Mouse (Mus musculus) lung, postnatal 14 days (tissue): ENCODE results near the gene Ccr7.

Source experiments
- DNase-seq: peaks from one replicate; pipeline ENCODE4 v3.0.0; 2021

Gene Ccr7

GRCm38 (mm10) chr11:99154987-99155641, at the start of gene Ccr7:
Gene Ccr7 (minus strand): TSS chr11:99155077.
- no peak for DNase-seq

DNA sequence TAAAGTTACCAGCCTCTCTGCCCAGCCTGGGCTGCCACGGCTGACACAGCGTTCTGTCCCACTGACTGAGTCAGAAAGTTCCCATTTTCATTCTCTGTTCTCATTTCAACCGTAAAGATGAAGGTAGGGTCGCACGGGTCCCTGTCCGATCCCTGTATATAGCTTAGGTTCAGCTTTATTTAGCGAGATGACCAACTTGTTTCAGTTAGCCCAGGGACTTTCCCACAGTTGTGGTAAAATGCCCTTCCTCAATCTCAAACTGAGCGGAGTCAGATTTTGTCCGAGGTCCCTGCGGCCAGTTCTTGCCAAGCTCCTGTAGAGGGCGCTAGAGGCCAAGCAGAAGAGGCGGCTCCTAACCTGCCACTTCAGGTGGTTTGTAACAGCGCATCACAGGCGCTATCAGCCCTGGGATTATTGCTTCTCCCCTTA, 34.3 kb upstream of the Ccr7 start:
- peak; percentile 72 for DNase-seq

- DNase-seq = no peak
Observed at GRCm38 (mm10) chr11:99187348-99187747, 32.5 kb upstream of the Ccr7 start.

GRCm38 (mm10) chr11:99186836-99187235, 32.0 kb upstream of the Ccr7 start:
- no peak for DNase-seq

DNA sequence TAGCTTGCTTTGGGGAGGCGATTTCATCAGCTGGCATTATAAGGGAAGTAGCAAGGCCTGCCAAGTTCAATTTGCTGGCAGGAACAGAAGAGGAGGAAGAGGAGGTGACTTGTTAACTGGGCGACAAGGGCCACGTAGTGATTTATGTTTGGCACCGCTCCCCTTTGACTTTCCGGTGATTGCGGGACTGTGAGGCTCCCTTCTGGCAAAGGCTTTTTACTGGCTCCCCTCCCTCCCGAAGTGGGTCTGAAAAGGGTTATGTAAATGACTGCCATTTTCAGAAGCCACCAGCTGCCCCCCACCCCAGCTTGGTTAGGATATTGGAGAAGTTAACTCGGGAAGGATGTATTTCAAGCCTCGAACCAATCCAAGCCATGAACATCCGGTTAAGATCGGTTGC, 27.7 kb upstream of the Ccr7 start:
- no peak for DNase-seq

- no peak for DNase-seq
Observed at GRCm38 (mm10) chr11:99180071-99180470, 25.2 kb upstream of the Ccr7 start.

DNA sequence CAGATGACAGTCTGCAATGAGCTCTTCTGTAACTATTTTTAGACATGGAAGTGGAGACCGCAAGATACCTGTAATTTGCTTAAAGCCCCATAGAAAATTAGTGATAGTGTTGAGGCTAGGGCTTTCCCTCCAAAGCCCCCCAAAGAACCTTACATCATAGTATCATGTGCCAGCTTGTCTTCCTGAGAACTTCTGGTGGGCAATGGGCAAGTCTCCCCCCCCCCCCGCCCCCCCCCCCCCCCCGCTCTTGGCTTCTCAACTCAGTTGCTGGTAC, 23.0 kb upstream of the Ccr7 start:
- DNase-seq = no peak

- DNase-seq = no peak
Observed at GRCm38 (mm10) chr11:99177054-99177924, 22.4 kb upstream of the Ccr7 start.

DNA sequence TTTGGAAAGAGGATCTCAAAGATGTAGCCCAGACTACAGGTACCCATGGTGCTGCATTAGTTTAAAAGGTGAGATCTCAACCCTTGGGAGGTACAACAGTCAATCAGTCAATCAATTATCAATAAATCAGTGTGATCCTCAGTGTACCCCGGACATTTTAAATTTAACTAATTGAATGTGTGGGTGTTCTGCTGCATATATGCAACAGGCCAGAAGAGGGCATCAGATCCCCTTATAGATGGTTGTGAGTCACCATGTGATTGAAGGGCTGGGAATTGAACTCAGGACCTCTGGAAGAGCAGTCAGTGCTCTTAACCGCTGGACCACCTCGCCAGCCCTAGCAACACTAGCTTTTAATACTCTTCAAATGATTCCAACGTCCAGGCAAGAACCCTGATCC, 17.1 kb upstream of the Ccr7 start:
- DNase-seq = no peak

DNA sequence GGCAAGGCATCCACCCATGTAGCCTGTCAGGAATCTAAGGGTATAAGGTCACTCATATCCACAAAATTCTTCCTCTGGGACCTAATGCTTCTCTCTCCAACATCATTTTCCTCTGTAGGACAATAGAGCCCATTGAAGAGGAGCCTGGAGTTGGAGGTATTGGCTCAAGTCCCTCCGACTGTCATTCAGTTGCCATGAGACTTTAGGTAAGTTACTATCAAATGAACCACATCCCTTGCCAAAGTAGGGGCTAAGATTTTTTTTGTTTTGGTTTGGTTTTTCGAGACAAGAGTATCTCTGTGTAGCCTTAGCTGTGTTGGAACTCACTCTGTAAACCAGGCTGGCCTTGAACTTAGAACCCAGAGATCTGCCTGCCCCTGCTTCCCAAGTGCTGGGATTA, 16.6 kb upstream of the Ccr7 start:
- DNase-seq = no peak

- DNase-seq = no peak
Observed at GRCm38 (mm10) chr11:99170547-99171267, 15.8 kb upstream of the Ccr7 start.

- DNase-seq = no peak
Observed at GRCm38 (mm10) chr11:99170005-99170404, 15.1 kb upstream of the Ccr7 start.

DNA sequence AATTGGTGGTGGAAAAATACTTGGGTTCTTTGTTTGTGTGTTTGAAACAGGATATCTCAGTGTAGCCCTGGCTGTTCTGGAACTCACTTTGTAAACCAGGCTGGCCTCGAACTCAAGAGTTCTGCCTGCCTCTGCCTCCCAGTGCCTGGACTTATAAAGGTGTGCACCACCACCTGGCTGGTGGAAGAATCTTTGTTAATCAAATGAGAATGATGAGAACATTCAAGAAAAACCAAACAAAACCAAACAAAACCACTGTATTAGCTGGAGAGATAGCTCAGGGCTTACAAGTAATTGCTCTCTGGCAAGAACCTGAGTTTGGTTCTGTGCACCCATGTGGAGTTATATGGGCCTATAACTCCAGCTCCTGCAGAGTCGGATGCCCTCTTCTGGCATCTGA, 14.6 kb upstream of the Ccr7 start:
- DNase-seq = no peak

DNA sequence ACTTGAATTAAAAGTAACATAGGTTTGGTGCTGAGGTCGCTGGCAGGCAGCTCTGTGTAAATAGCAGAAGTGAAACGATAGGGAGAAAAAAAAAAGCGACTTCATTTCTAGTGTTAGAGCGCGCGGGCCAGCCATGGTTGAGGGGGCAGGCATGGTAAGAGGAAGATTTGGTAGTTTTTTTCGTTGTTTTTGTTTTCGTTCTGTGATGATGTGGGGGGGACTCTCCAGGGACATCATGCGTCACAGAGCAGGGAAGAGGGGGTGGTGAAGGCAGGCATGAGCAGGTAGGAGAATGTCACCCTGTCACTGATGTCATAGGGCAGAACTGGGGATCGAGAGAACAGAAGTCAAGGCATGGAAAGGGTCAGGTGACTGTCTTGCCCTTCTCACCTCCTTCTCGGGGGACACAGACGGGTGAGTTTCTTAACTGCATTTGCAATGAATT, 13.2 kb upstream of the Ccr7 start:
- no peak for DNase-seq

- no peak for DNase-seq
Observed at GRCm38 (mm10) chr11:99167576-99167975, 12.7 kb upstream of the Ccr7 start.

DNA sequence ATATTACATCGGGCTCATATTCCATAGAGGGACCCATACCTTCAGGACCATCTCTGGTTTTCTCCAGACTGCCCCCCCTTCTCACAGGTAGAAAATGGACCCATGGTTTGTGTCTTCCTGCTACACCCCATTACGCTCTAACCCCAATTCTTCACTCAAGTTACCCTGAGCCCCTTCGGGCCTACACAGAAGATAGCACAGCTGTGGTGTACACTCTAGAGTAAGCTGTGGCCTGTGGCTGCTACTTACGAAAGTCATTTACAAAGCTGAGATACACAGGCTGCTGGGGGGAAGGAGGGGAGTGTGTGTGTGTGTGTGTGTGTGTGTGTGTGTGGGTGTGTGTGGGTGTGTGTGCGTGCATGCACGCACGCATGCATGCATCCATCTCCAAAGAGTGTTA, 11.4 kb upstream of the Ccr7 start:
- no peak for DNase-seq

DNA sequence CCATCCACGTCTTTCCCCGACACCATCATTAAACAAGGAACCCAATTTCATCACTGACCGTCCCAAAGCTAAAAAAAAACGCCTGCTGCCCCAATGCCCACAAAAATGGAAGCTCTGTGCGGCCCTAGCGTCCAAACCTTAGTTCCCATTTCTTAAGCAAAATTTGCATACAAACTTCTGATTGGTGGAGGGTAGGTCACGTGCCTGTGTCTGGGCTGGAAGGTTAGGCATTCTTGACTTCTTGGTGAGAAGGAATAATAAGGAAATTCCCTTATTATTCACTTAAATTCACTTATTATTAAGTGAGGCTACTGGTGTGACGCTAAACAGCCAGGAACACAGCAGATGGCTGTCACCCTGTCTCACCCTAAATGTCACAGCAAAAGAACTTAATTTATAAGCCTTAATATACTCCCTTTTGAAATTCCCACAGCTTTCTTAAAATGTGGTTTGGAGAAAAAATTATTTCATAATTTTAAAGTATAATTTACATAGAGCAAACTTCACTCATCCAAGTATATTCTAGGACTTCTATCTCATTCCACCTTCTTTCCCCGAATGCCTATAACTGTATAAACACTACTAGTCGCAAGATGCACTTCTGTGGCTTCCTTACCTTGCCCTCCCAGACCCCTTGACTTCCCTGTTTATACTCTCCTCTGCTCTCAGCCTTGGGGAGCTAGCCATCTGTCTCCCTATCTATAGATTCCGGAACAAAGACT, 10.3 kb upstream of the Ccr7 start:
- no peak for DNase-seq

GRCm38 (mm10) chr11:99162972-99163686, 8.3 kb upstream of the Ccr7 start:
- DNase-seq = peak; percentile 34

DNA sequence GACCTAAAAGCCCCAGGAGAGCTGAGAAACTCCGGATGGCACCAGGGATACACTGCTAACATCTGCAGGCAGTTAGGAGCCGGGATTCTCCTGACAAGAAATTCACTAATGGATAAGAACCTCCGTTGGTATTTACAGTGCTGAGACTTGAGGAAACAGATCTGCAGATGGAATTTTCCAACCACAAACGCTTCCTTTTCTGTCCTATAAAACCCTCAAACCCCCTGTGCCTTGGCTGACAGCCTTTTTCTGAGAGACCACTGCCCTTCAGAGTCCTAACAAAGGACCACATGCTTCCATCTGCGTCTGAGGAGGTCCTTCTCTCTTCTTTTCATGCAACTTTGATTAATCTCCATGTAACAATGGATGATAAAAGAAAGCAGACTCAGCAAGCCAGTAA, 6.8 kb upstream of the Ccr7 start:
- no peak for DNase-seq

DNA sequence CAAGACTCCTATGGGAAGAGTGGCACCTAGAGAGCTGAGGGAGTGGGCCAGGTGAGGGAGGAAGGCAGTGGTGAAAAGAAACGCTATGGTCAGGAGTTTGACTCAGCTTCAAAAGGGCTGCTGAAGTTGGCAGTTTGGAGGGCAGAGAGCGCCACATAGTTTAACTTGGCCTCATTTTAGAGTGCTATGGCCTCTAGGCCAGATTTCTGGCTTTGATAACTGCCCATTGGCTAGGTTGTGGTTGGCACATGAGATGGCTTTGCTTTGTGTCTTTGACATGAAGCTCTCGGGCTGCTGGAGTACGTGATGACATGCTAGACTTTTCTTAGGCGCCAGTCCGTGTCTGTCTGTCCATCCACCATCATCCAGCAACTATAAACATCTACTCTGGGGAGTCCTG, 5.4 kb upstream of the Ccr7 start:
- no peak for DNase-seq

- DNase-seq = no peak
Observed at GRCm38 (mm10) chr11:99155817-99156216, 940 bp upstream of the Ccr7 start.
